Comparison of ENCODE assay signal across 21 mouse cellular contexts in genomic region chr11:6636150-6636549, GRCm38 (mm10). TPM values are rescaled to one million over a fixed set of nuclear protein-coding genes. Genes with fewer than 3 reads are reported as not detected.
A peak's percentile ranks its signal among the peaks of the same experiment; 100 is the strongest.
DNase-seq lines count a peak whose midpoint lies in the region; ATAC-seq and TF ChIP-seq lines count a peak whose summit lies in the region.
"Had no signal": no experiment of that assay in that cellular context is flagged by ENCODE, and none has a peak within 500 bp of the region (broad histone marks: within the 10 kb centered on the region; RNA-seq: fewer than 3 reads in every experiment).

No protein-coding gene starts in this region.

- no peaks in the 10 kb centered on the region; the same call in 1 of the 2 replicates for H3K4me1 ChIP-seq in thymus, adult 2 months (replicated peaks; ENCODE audit: control insufficient read depth, insufficient read depth, low read length)
- no peaks in the 10 kb centered on the region for H3K4me1 ChIP-seq in forebrain, embryonic 10.5 days
- H3K4me1 ChIP-seq in midbrain, embryonic 13.5 days (replicated peaks) = no peaks in the 10 kb centered on the region
- H3K4me1 ChIP-seq: forebrain, embryonic 13.5 days; limb, embryonic 12.5 days; neural tube, embryonic 15.5 days had no signal

- DNase-seq in thymus, adult 2 months = peak; percentile 38
- DNase-seq in thymus, adult 18-20 months = no peak
- DNase-seq in NIH3T3 (ENCODE audit: low read depth) (peak; percentile 10), MN1 (ENCODE audit: low spot score) (no peak)
- DNase-seq in thymus, postnatal 4 days = peak; percentile 76
- DNase-seq in forebrain, embryonic 10.5 days (ENCODE audit: extremely low spot score, low spot score) = no peak

- TF ChIP-seq POLR2A in thymus, adult 2 months (IDR thresholded peaks at IDR 0.05; ENCODE audit: control insufficient read depth, extremely low read depth, insufficient read depth, low read length, poor library complexity) = no peak

- TF ChIP-seq CTCF in thymus, adult 2 months (IDR thresholded peaks at IDR 0.05; ENCODE audit: borderline replicate concordance, control insufficient read depth, extremely low read depth, insufficient read depth, low read length, poor library complexity) = 0 out of 2 replicates have a peak, but pooled peaks have one; percentile 21

- WGBS in thymus, adult 2 months = 79% methylated on average over 8 of the region's 8 CpGs
- WGBS in forebrain, embryonic 10.5 days = 74% methylated on average over 8 of the region's 8 CpGs
- WGBS in midbrain, embryonic 13.5 days = 74% methylated on average over 8 of the region's 8 CpGs

- H3K27ac ChIP-seq in thymus, adult 2 months (ENCODE audit: control insufficient read depth, insufficient read depth, low read length) = no peak overlapping the region
- H3K27ac ChIP-seq in forebrain, embryonic 10.5 days = no peak overlapping the region
- no peak overlapping the region for H3K27ac ChIP-seq in midbrain, embryonic 13.5 days
- H3K27ac ChIP-seq: forebrain, embryonic 13.5 days; limb, embryonic 12.5 days; neural tube, embryonic 15.5 days had no signal

- no peak overlapping the region for H3K9ac ChIP-seq in midbrain, embryonic 13.5 days (replicated peaks)
- H3K9ac ChIP-seq: forebrain, embryonic 13.5 days; limb, embryonic 12.5 days; neural tube, embryonic 15.5 days had no signal

- H3K4me3 ChIP-seq in thymus, adult 2 months (ENCODE audit: control insufficient read depth, insufficient read depth, low read length) = no peak overlapping the region
- no peak overlapping the region for H3K4me3 ChIP-seq in forebrain, embryonic 10.5 days
- H3K4me3 ChIP-seq in midbrain, embryonic 13.5 days (replicated peaks) = no peak overlapping the region
- H3K4me3 ChIP-seq: forebrain, embryonic 13.5 days; limb, embryonic 12.5 days; neural tube, embryonic 15.5 days had no signal

- H3K27me3 ChIP-seq in thymus, adult 2 months (ENCODE audit: control insufficient read depth, insufficient read depth, low read length) = no peaks in the 10 kb centered on the region
- H3K27me3 ChIP-seq in forebrain, embryonic 10.5 days (ENCODE audit: poor library complexity, severe bottlenecking) = no peaks in the 10 kb centered on the region
- H3K27me3 ChIP-seq in midbrain, embryonic 13.5 days = no peaks in the 10 kb centered on the region
- H3K27me3 ChIP-seq: forebrain, embryonic 13.5 days; limb, embryonic 12.5 days had no signal

- no peaks in the 10 kb centered on the region for H3K9me3 ChIP-seq in forebrain, embryonic 10.5 days
- no peaks in the 10 kb centered on the region for H3K9me3 ChIP-seq in midbrain, embryonic 13.5 days
- H3K9me3 ChIP-seq: forebrain, embryonic 13.5 days; limb, embryonic 12.5 days; neural tube, embryonic 15.5 days had no signal

- no peak overlapping the region for H3K4me2 ChIP-seq in midbrain, embryonic 13.5 days (replicated peaks)
- H3K4me2 ChIP-seq: forebrain, embryonic 13.5 days; limb, embryonic 12.5 days; neural tube, embryonic 15.5 days had no signal

- peak; percentile 58; the same call in 1 of the 2 replicates for ATAC-seq in megakaryocyte progenitor cell, adult 5-6 weeks (replicated peaks; ENCODE audit: poor library complexity)
- no peak for ATAC-seq in midbrain, embryonic 13.5 days
- ATAC-seq: forebrain, embryonic 13.5 days; inflammation-experienced regulatory T-cells, adult 6 months had no signal

- no peaks in the 10 kb centered on the region for H3K36me3 ChIP-seq in thymus, adult 2 months (ENCODE audit: control insufficient read depth, insufficient read depth, low read length)
- H3K36me3 ChIP-seq in forebrain, embryonic 10.5 days (replicated peaks) = no peaks in the 10 kb centered on the region
- H3K36me3 ChIP-seq in midbrain, embryonic 13.5 days = no peaks in the 10 kb centered on the region
- H3K36me3 ChIP-seq: limb, embryonic 12.5 days; neural tube, embryonic 15.5 days had no signal

RNA-seq across cellular contexts. Expression of gene Wap, which starts 2.3 kb away (rescaled TPM):
- 0.56 and 1.2 TPM in 2 replicates for polyA plus RNA-seq in thymus, adult 2 months (2012; rRNA removed)
- total RNA-seq in megakaryocyte progenitor cell, adult 5-6 weeks (2015) = not detected in 2 replicates
- not detected in 2 replicates for total RNA-seq in megakaryocyte progenitor cell, adult 5-6 weeks (2017)
- polyA plus RNA-seq in forebrain, embryonic 10.5 days (2016; fragmentation: Nextera tagmentation; extraction: Ambion mirVana) = not detected in 2 replicates
- polyA plus RNA-seq in midbrain, embryonic 13.5 days (2015; fragmentation: Nextera tagmentation; extraction: Ambion mirVana) = not detected in 2 replicates
- total RNA-seq: adrenal gland, postnatal 4 days; common myeloid progenitor, adult 5-6 weeks; hematopoietic stem cell, adult 5-6 weeks; left cerebral cortex, adult 18-20 months; megakaryocyte-erythroid progenitor cell, adult 5-6 weeks had no signal
- polyA plus RNA-seq: embryonic facial prominence, embryonic 14.5 days; forebrain, embryonic 13.5 days; heart, embryonic 14.5 days; inflammation-experienced regulatory T-cells, adult 6 months; kidney, embryonic 14.5 days; limb, embryonic 12.5 days; lung, embryonic 16.5 days; neural tube, embryonic 15.5 days had no signal

RNA-seq across cellular contexts. Expression of gene Tbrg4, which starts 10.3 kb away (rescaled TPM):
- polyA plus RNA-seq in thymus, adult 2 months (2012; rRNA removed) = 190 and 191 TPM in 2 replicates
- 46.2 and 58.3 TPM in 2 replicates for total RNA-seq in megakaryocyte progenitor cell, adult 5-6 weeks (2015)
- total RNA-seq in megakaryocyte progenitor cell, adult 5-6 weeks (2017) = 36.7 and 52.1 TPM in 2 replicates
- 71.2 and 80.0 TPM in 2 replicates for polyA plus RNA-seq in forebrain, embryonic 10.5 days (2016; fragmentation: Nextera tagmentation; extraction: Ambion mirVana)
- polyA plus RNA-seq in midbrain, embryonic 13.5 days (2015; fragmentation: Nextera tagmentation; extraction: Ambion mirVana) = 34.6 and 35.5 TPM in 2 replicates

RNA-seq across cellular contexts. Expression of gene Ramp3, which starts 22.2 kb away (rescaled TPM):
- 7.8 and 9.0 TPM in 2 replicates for polyA plus RNA-seq in thymus, adult 2 months (2012; rRNA removed)
- total RNA-seq in megakaryocyte progenitor cell, adult 5-6 weeks (2015) = not detected in 2 replicates
- total RNA-seq in megakaryocyte progenitor cell, adult 5-6 weeks (2017) = not detected in 2 replicates
- polyA plus RNA-seq in forebrain, embryonic 10.5 days (2016; fragmentation: Nextera tagmentation; extraction: Ambion mirVana) = 5.4 and 5.6 TPM in 2 replicates
- polyA plus RNA-seq in midbrain, embryonic 13.5 days (2015; fragmentation: Nextera tagmentation; extraction: Ambion mirVana) = 6.4 and 6.8 TPM in 2 replicates
- total RNA-seq: common myeloid progenitor, adult 5-6 weeks; hematopoietic stem cell, adult 5-6 weeks; megakaryocyte-erythroid progenitor cell, adult 5-6 weeks had no signal

RNA-seq across cellular contexts. Expression of gene Nacad, which starts 30.3 kb away (rescaled TPM):
- polyA plus RNA-seq in thymus, adult 2 months (2012; rRNA removed) = 0.33 and 0.36 TPM in 2 replicates
- not detected in 2 replicates for total RNA-seq in megakaryocyte progenitor cell, adult 5-6 weeks (2015)
- total RNA-seq in megakaryocyte progenitor cell, adult 5-6 weeks (2017) = not detected in 2 replicates
- 6.2 and 7.1 TPM in 2 replicates for polyA plus RNA-seq in forebrain, embryonic 10.5 days (2016; fragmentation: Nextera tagmentation; extraction: Ambion mirVana)
- 96.9 and 101 TPM in 2 replicates for polyA plus RNA-seq in midbrain, embryonic 13.5 days (2015; fragmentation: Nextera tagmentation; extraction: Ambion mirVana)
- total RNA-seq: common myeloid progenitor, adult 5-6 weeks; megakaryocyte-erythroid progenitor cell, adult 5-6 weeks had no signal
- polyA plus RNA-seq: inflammation-experienced regulatory T-cells, adult 6 months had no signal

Comparison
In these comparisons a context has a peak if more than half of its experiments do, and no peak if none do; other contexts are left out.
1. DNase-seq: peak in thymus, adult 2 months (single experiment), NIH3T3 (single experiment) and thymus, postnatal 4 days (single experiment); none in thymus, adult 18-20 months (0 of 2), MN1 (single experiment) and forebrain, embryonic 10.5 days (single experiment).